Mouse (Mus musculus) midbrain, embryonic 12.5 days (tissue): ENCODE data around the gene Frmpd4. TPM values are rescaled to one million over a fixed set of nuclear protein-coding genes. Genes with fewer than 3 reads are reported as not detected.

ENCODE experiments used
- ATAC-seq: fragments of 200-750 bp; cut with Nextera tagmentation; 2 replicates; pipeline ENCODE4 v1.8.0; 2017; ENCODE audit warnings: low read depth, moderate TSS enrichment, moderate library complexity; ENCODE audit not compliant: low FRiP score
- H3K27ac ChIP-seq: fragments of 300-500 bp; sonication (generic); replicated peaks from 2 replicates; pipeline ENCODE4 v1.5.1; 2016; ENCODE audit warnings: mild to moderate bottlenecking
- H3K27me3 ChIP-seq: fragments of 300-500 bp; sonication (generic); 2 replicates; pipeline ENCODE4 v1.6.1; 2016; ENCODE audit warnings: mild to moderate bottlenecking
- H3K36me3 ChIP-seq: fragments of 300-500 bp; sonication (generic); 2 replicates; pipeline ENCODE4 v1.6.1; 2016
- H3K4me1 ChIP-seq: fragments of 300-500 bp; sonication (generic); 2 replicates; pipeline ENCODE4 v1.6.1; 2016
- H3K4me2 ChIP-seq: fragments of 300-500 bp; sonication (generic); replicated peaks from 2 replicates; pipeline ENCODE4 v1.6.1; 2016; ENCODE audit warnings: mild to moderate bottlenecking, moderate library complexity
- H3K4me3 ChIP-seq: fragments of 300-500 bp; sonication (generic); 2 replicates; pipeline ENCODE4 v1.5.1; 2016; ENCODE audit warnings: mild to moderate bottlenecking
- H3K9ac ChIP-seq: fragments of 300-500 bp; sonication (generic); replicated peaks from 2 replicates; pipeline ENCODE4 v1.6.1; 2016; ENCODE audit warnings: mild to moderate bottlenecking, moderate library complexity
- H3K9me3 ChIP-seq: fragments of 300-500 bp; sonication (generic); 2 replicates; pipeline ENCODE4 v1.6.1; 2016; ENCODE audit warnings: mild to moderate bottlenecking
- WGBS: fragments of 180-500 bp; shearing (Covaris S2); methylation state at CpG from one replicate; pipeline ENCODE4 v1.1.7; 2016; 5-methylcytosine and 5-hydroxymethylcytosine counted together
- polyA plus RNA-seq: library from polyadenylated mRNA; unstranded; fragments of >200 nt; fragmentation: Nextera tagmentation; extraction: Ambion mirVana; gene quantifications from 2 replicates; pipeline ENCODE4 v1.2.1, GENCODE M21; 2016

The Frmpd4 gene
- polyA plus RNA-seq, 1 experiment from 2014 or later: 0.34 TPM

DNA sequence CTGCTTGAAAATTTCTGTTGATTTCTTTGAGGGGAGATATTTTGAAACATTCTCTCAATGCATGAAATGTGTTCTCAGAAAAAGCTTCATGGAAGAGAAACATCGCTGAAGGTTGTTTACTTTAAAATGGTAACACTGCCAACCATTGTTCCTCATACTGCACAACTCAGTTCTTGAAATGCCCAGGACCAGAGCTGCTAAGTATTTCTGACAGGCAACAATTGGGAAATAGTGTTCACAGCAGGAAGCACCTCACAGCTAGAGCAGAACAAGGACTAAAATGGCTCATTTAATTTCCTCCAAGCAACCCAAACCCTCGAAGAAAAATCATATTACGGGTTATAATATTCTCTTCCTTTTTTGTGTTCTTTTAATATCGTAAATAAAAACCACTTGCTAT, 1054.5 kb downstream of the Frmpd4 start:
- Histone ChIP-seq H3K4me2 (no peak overlapping the region), H3K4me3 (no peak overlapping the region), H3K27ac (no peak overlapping the region), H3K9ac (no peak overlapping the region), H3K9me3 (no peaks in the 10 kb centered on the region), H3K27me3 (peaks cover 32% of the 10 kb centered on the region; the same call in 1 of the 2 replicates), H3K36me3 (no peaks in the 10 kb centered on the region), H3K4me1 (no peaks in the 10 kb centered on the region; the same call in 1 of the 2 replicates)
- ATAC-seq: no peak
- WGBS: 80% methylated on average over 4 of the region's 4 CpGs

DNA sequence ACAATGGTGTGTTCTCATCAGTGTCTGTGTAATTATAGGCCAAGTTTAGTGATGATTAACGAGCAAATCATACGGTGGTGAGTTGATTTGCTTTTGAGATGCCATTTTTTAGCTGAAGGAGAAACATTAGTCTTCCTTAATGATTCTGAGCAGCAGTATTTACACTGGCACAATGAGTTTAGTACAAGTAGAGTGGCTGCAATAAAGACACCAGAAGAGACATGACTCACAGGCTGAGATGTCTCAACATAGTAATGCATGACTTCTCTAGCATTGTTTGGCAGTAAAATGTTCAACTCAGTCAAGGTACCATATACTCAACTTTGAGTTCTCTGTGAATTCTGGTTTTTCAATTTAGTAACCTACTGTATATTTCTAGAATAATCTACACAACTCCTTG, 1058.6 kb downstream of the Frmpd4 start:
- no peaks in the 10 kb centered on the region for H3K36me3 ChIP-seq
- H3K4me3 ChIP-seq: no peak overlapping the region
- WGBS: 85% methylated on average over 2 of the region's 2 CpGs
- H3K27ac ChIP-seq: no peak overlapping the region
- ATAC-seq: no peak
- no peaks in the 10 kb centered on the region; the same call in 1 of the 2 replicates for H3K4me1 ChIP-seq
- H3K27me3 ChIP-seq: peaks cover 46% of the 10 kb centered on the region; the same call in 1 of the 2 replicates
- H3K9ac ChIP-seq: no peak overlapping the region
- no peaks in the 10 kb centered on the region for H3K9me3 ChIP-seq
- H3K4me2 ChIP-seq: no peak overlapping the region

DNA sequence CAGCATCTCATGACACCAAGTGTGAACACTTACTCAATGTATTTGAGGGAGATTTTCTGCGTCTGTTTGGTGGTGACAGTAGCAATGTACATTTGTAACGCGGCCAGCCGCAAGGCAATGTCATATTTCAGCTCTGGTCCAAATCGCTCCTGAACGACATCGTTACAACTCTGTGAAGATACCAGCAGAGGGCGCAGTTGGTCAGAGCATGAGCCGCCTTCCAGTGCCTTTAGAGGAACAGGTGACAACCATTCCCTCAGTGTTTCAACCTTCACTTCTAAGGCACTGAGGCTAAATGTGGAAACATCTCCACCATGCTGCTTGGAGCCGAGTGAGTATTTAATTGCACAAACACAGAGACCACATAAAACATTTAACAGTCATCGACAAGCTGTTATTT, 1079.3 kb downstream of the Frmpd4 start:
- ATAC-seq: peak; percentile 80
- H3K4me1 ChIP-seq: no peaks in the 10 kb centered on the region
- H3K9ac ChIP-seq: no peak overlapping the region
- no peak overlapping the region for H3K4me3 ChIP-seq
- WGBS: 38% methylated on average over 11 of the region's 11 CpGs
- H3K27me3 ChIP-seq: peaks cover 37% of the 10 kb centered on the region; the same call in 1 of the 2 replicates
- H3K4me2 ChIP-seq: no peak overlapping the region
- no peaks in the 10 kb centered on the region for H3K36me3 ChIP-seq
- no peak overlapping the region for H3K27ac ChIP-seq
- H3K9me3 ChIP-seq: no peaks in the 10 kb centered on the region

DNA sequence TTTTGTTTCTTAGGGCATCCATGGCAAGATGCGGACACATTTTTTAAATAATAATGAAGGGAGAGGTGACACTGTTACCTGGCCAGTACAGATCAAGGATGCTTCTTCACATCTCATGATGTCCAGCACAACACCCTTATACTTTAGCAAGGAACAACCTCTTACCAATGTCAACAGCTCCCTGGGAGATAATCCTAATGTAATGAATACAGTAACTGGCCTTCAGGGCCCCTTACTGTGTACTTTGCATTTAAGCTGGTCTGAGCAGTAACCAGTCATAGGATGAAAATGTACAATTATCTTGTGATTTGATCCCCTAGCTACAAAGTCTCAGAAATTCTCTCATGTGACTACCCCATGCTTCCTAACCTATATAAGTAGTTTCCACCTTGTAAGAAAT, 1084.8 kb downstream of the Frmpd4 start:
- WGBS: 89% methylated on average over 1 of the region's 1 CpGs
- no peak overlapping the region for H3K4me2 ChIP-seq
- no peak overlapping the region for H3K4me3 ChIP-seq
- no peaks in the 10 kb centered on the region for H3K4me1 ChIP-seq
- peaks cover 52% of the 10 kb centered on the region for H3K27me3 ChIP-seq
- no peaks in the 10 kb centered on the region for H3K9me3 ChIP-seq
- H3K36me3 ChIP-seq: no peaks in the 10 kb centered on the region
- H3K9ac ChIP-seq: no peak overlapping the region
- H3K27ac ChIP-seq: no peak overlapping the region
- no peak for ATAC-seq

DNA sequence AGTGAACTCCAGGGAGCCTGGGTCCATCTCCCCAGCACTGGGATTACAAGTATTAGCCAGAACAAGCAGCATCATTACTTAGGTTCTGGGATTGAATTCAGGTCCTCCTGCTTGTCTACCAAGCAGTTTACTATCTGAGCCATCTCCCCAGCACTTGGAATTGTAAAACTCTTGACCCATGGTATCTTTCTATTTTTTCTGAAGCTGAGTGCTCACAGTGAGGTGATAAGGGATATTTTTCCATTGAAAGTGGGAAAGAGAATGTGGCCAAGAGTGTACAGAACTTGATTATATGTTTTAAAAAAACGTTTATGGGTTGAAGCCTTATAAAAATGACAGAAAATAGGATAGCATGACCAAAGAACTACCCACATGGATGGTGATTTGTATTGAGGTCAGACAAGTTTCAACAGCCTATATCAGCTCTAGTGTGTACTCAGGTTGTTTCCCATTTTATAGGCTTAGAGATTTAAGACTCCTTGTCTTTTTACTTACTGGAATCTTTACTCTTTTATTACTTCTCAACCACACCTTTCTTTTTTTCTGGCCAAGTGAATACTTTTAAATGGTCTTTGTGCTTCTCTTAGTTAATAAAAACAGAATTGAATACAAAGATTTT, 1085.3 kb downstream of the Frmpd4 start:
- Histone ChIP-seq H3K4me3 (no peak overlapping the region), H3K9me3 (no peaks in the 10 kb centered on the region), H3K27me3 (peaks cover 54% of the 10 kb centered on the region), H3K36me3 (no peaks in the 10 kb centered on the region), H3K27ac (no peak overlapping the region), H3K9ac (no peak overlapping the region), H3K4me1 (no peaks in the 10 kb centered on the region), H3K4me2 (no peak overlapping the region)
- 30% methylated on average over 1 of the region's 1 CpGs for WGBS
- no peak for ATAC-seq

DNA sequence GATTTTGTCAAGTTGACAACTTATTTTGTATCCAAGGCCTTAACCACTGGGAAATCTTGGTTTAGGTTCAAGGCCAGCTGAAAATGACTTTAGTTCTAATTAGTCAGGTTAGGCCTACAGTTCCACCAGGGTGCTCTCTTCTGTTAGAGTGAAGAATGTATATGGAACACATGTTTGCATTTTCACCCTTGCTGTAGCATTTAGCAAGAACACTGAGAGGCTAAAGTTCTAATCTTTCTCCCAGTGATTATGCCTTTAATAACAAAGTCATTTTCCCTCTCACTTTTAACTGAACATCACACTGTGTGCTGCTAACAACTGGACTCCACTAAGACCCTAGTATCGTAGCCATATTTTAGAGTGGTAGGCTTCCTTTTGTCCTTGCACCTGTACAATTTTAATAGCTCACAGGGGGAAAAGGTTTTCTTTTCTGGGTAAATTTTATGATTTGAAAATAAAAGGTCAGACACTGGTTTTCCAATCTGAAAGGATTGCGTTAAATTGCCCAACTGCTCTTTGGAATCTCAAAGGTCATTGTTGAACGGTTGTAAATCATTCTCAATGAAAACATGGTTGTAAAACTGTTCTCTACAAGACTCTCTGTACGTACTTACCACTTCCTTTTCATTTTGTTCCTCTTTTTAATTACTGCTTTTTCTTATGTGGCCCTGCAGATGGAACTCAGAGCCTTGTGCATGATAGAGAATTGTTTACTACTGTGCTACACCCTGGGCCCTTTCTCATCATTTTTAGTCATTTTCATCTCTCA, 1093.4 kb downstream of the Frmpd4 start:
- no peak overlapping the region for H3K9ac ChIP-seq
- H3K4me2 ChIP-seq: no peak overlapping the region
- no peaks in the 10 kb centered on the region for H3K4me1 ChIP-seq
- H3K27ac ChIP-seq: no peak overlapping the region
- H3K36me3 ChIP-seq: no peaks in the 10 kb centered on the region
- no peak overlapping the region for H3K4me3 ChIP-seq
- ATAC-seq: no peak
- H3K27me3 ChIP-seq: peaks cover 17% of the 10 kb centered on the region
- 83% methylated on average over 4 of the region's 4 CpGs for WGBS
- H3K9me3 ChIP-seq: no peaks in the 10 kb centered on the region

DNA sequence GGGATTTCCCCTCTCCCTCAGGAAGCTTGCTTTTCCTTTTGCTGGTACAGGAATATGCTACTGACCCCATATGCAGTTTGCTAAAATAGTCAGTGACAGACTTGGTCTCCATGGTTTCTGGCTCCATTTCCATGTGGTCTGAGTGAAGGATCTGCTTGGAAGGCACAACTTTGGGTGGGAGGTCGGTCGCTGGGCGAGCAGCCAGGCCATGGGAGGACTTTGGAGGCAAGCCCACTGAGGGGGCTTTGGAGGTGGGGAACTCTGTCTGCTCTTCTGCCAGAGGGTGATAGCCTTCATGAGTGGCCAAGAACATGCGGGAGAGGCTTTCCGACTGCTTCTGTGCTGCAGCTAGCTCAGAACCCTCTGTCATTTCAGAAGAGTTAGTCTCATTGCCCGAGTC, 1099.4 kb downstream of the Frmpd4 start:
- WGBS: 80% methylated on average over 6 of the region's 6 CpGs
- H3K9me3 ChIP-seq: no peaks in the 10 kb centered on the region
- no peak overlapping the region for H3K4me3 ChIP-seq

DNA sequence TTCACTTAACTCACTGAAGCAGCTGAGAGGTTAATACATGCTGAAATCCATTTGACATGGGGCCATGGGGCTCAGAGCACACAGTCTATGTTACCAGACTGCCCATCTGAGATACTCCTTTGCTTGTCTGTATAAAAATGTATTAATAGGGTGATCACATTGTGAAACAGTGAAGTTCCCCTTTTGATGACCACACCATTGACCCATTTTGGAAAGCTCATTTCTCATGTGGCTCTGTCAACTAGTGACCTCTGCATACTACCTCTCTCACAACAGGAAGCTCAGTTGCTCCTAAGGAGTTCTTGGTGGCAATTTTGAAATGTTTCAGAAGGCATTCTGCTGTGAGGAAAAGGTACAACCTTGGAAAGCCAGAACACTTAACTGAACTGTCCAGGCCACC, 1142.1 kb downstream of the Frmpd4 start:
- H3K9ac ChIP-seq: no peak overlapping the region
- H3K4me2 ChIP-seq: no peak overlapping the region
- no peak for ATAC-seq
- H3K27me3 ChIP-seq: no peaks in the 10 kb centered on the region
- no peaks in the 10 kb centered on the region for H3K4me1 ChIP-seq
- no peak overlapping the region for H3K4me3 ChIP-seq
- H3K36me3 ChIP-seq: no peaks in the 10 kb centered on the region
- H3K9me3 ChIP-seq: no peaks in the 10 kb centered on the region
- H3K27ac ChIP-seq: no peak overlapping the region

More for the DNA sequence above, 1099.4 kb downstream of the Frmpd4 start:
- Histone ChIP-seq H3K27me3 (peaks cover 33% of the 10 kb centered on the region), H3K9ac (no peak overlapping the region), H3K27ac (no peak overlapping the region), H3K36me3 (no peaks in the 10 kb centered on the region), H3K4me2 (no peak overlapping the region), H3K4me1 (no peaks in the 10 kb centered on the region)
- ATAC-seq: no peak

DNA sequence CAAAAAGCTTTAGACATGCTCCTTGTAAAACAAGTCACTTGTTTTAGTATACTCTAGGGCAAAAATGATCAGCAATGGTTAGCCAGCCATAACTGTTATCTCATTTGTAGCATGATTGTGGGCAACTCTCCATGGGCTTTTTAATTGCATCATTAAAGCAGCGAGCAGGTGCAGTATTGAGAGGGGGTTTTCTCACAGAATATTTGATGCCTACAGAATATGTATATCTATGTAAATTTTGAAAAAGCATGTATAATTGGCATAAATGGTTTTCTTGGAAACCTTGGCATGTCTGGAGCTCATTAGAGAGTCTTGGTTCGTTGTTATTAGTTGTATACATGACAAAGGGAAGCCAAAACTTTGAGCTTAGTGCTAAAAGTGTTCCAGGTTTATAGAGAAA, 1143.1 kb downstream of the Frmpd4 start:
- WGBS: 78% methylated on average over 2 of the region's 2 CpGs
- H3K36me3 ChIP-seq: no peaks in the 10 kb centered on the region
- no peaks in the 10 kb centered on the region for H3K9me3 ChIP-seq
- no peak overlapping the region for H3K4me2 ChIP-seq
- no peak overlapping the region for H3K9ac ChIP-seq
- H3K27ac ChIP-seq: no peak overlapping the region
- no peak for ATAC-seq
- H3K4me1 ChIP-seq: no peaks in the 10 kb centered on the region
- no peaks in the 10 kb centered on the region for H3K27me3 ChIP-seq
- H3K4me3 ChIP-seq: no peak overlapping the region

Other genes starting within 250 kb of the Frmpd4 start
- 27.3 and 28.2 TPM in 2 replicates for gene Msl3, start 96.7 kb upstream of the Frmpd4 start, polyA plus RNA-seq
- gene Arhgap6, start 217.9 kb upstream of the Frmpd4 start, polyA plus RNA-seq: 1.1 and 1.6 TPM in 2 replicates